Mouse (Mus musculus): ENCODE data around the gene Prdm16.

The Prdm16 gene

GRCm38 (mm10) chr4:154273000-154273399 is 363.7 kb downstream of the Prdm16 start:
- DNase-seq (ENCODE audit: low read depth, low spot score), result peak; percentile 50

GRCm38 (mm10) chr4:154269520-154269919 is 367.2 kb downstream of the Prdm16 start:
- DNase-seq (ENCODE audit: low read depth, low spot score), result no peak

- no peak for DNase-seq (ENCODE audit: low read depth, low spot score)
Measured at GRCm38 (mm10) chr4:154267511-154267910, 369.2 kb downstream of the Prdm16 start.

Measured in embryo, embryonic 11.5 days (tissue).